Mouse (Mus musculus) megakaryocyte progenitor cell, adult 5-6 weeks (primary cell): ENCODE measurements around the gene Hdgfl3. TPM values are rescaled to one million over a fixed set of nuclear protein-coding genes. Genes with fewer than 3 reads are reported as not detected.
"Not testable (repeated sequence)": the region's sequence is repeated elsewhere in the genome, so short reads cannot be mapped to it uniquely, and the experiment has no call there.

ENCODE experiments used
- ATAC-seq: replicated peaks from 2 replicates; pipeline ENCODE4 v1.8.0; 2016; ENCODE audit warnings: mild to moderate bottlenecking, moderate TSS enrichment, inconsistent platforms; ENCODE audit not compliant: poor library complexity
- total RNA-seq, 2 experiments: library from RNA; stranded (forward) in 1 of 2; stranded (reverse) in 1 of 2; fragments of 157-497, 149-512 nt in 1 of 2; fragments of 200-1000 nt in 1 of 2; gene quantifications; 2 replicates each; pipeline versions ENCODE4 v1.2.3 to v1.2.4; 2015 to 2017

Gene Hdgfl3
- total RNA-seq, 2 experiments from 2014 or later = 0.87 to 1.6 TPM

- no peak for ATAC-seq
These were observed 78.1 kb downstream of the Hdgfl3 start for GRCm38 (mm10) chr7:81856221-81856620.

GRCm38 (mm10) chr7:81855694-81856093 is 78.6 kb downstream of the Hdgfl3 start, which contains the start of gene Gm10160:
Gene Gm10160 (minus strand): TSS chr7:81855794.
- ATAC-seq = no peak

GRCm38 (mm10) chr7:81854568-81855307 is 79.5 kb downstream of the Hdgfl3 start:
- ATAC-seq = peak; percentile 71

GRCm38 (mm10) chr7:81851706-81852105 is 82.6 kb downstream of the Hdgfl3 start:
- no peak for ATAC-seq

DNA sequence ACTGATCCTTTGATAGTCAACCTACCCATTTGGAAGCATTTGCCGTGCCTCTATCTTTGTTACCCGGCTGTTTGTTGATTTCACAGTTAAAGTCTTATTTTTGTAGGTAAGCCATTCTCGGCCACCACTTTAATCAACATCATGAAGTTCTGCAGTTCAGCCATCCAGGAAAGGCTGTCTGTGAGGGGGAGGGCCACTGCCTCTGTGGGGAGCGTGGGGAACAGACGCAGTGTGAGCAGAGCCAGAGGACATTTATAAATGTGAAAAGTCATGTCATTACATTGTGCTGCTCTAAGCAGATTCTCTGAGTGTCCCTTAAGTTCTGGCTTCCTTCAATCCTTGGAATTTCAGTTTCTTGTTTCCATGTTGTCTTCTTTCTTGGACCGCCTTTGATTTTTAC is 84.1 kb downstream of the Hdgfl3 start:
- ATAC-seq = no peak

DNA sequence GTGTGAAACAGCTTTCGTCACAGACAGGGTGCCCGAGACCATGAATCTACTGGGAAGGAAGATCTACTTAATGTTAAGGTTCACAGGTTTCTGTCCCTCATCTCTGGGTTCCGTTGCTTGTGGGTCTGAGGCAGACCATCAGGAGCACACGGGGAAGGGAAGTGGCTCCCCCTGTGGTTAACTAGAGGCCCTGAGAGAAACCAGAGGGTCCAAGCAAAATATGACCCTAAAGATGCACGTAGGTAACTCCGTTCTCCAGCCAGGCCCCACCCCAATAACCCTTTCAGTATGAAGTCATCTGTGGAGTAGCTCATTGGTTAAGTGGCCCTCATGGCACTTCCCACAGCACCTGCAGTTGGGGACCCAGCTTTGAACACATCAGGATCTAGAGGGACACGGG is 84.6 kb downstream of the Hdgfl3 start:
- ATAC-seq = peak; percentile 53

GRCm38 (mm10) chr7:81849214-81849613 is 85.1 kb downstream of the Hdgfl3 start:
- peak; percentile 88 for ATAC-seq

DNA sequence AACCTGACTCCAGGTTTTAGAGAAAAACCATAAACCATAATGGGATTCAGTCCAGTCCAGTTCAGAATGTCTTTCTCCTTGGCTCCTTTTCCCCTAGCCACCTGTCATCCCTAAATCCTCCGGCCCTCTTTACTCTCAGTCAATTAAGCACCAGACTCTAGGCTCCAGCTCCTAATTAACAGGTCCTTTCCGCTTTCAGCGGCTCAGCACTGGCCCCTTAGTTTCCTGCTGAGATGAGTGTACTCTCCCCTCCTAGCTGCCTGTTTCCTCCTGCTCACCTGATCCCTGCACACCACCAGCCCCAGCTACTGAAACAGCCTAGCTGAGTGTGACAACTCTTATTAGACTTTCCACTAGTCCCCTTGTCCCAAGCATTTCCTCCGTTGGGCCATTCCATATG is 86.5 kb downstream of the Hdgfl3 start:
- ATAC-seq = no peak

GRCm38 (mm10) chr7:81847010-81847409 is 87.3 kb downstream of the Hdgfl3 start:
- no peak for ATAC-seq

DNA sequence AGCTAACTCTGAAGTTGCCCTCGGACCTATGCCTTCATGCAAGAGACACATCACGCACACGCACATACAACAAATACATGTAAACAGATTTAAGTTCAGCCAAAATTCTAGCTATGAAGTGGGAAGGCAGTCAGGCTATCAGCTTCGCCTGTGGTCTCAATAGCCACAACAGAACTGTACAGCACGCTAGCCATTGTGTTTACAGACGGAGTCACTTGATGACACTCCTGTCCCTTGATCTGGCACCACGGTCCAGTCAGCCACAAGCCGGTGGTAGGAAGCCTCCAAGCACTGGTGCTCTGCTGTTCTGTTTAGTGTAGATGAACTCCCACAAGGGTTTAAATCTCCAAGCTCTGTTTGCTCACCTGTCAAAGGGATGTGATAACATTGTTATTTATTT is 88.3 kb downstream of the Hdgfl3 start:
- ATAC-seq = no peak

GRCm38 (mm10) chr7:81845313-81845712 is 89.0 kb downstream of the Hdgfl3 start:
- ATAC-seq = no peak

DNA sequence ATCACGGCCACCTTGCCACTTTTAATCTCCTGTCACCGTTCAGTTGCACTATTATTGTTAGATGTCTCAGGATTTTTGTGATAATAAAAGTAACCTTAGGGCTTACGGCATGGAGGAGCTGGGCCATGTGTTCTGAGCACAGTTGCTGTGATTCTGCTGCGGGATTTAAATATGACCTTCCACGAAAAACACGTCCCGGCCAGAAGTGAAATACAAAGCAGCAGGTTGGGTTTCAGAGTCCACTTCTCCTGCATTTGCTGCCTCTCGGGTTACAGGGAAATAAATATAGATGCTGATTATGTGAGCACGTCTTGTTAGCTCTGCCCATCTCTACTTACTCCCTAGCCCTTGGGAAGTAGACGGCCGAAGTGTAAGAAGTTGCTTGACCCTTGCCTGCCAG is 89.5 kb downstream of the Hdgfl3 start:
- no peak for ATAC-seq

GRCm38 (mm10) chr7:81843903-81844302 is 90.4 kb downstream of the Hdgfl3 start:
- no peak for ATAC-seq

GRCm38 (mm10) chr7:81842998-81843397 is 91.3 kb downstream of the Hdgfl3 start:
- peak; percentile 23; the same call in 1 of the 2 replicates for ATAC-seq

GRCm38 (mm10) chr7:81842141-81842540 is 92.1 kb downstream of the Hdgfl3 start:
- ATAC-seq = no peak

DNA sequence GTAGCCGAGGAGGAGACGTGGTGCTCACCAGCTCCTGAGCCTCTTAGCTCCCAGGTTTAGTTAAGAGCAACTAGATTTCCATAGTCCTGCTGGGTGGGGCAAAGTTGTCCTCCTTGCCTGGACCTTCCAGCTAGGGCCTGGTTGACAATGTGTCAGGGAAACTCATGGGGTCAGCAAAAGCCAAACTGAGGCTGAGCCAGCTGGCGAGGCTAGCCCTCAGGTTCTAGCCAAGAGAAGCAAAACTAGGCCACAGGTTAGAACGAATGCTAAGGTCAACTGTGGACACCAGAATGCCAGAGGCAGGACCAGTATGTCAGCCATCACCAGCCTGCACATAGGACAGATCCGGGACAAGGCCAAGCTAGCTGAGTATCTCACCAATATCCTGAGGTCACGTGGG is 92.8 kb downstream of the Hdgfl3 start:
- no peak for ATAC-seq

DNA sequence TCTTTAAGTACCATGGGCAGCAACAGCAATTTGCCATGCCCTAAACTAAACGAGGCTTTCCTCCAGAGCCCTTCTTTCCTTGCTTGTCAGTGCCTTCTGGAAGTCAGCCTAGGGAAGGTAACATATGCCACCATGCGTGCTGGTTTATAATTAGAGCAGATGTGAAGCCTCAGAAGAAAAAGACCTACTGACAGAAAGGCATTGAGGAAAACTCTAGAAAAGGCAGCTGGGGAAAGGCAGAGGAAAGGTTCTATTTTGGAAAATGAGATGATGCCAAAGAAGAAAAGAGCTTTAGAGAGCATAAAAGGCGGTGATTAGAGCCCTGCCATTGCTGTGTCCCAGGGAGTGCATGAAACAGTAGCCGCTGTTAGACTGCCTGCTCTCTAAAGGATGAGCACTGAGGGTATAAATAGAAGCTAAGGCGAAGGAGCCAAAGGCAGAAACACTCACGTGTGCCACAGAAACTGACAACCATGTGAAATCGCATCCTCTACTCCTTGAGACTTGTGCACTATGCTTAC is 93.6 kb downstream of the Hdgfl3 start:
- no peak for ATAC-seq

DNA sequence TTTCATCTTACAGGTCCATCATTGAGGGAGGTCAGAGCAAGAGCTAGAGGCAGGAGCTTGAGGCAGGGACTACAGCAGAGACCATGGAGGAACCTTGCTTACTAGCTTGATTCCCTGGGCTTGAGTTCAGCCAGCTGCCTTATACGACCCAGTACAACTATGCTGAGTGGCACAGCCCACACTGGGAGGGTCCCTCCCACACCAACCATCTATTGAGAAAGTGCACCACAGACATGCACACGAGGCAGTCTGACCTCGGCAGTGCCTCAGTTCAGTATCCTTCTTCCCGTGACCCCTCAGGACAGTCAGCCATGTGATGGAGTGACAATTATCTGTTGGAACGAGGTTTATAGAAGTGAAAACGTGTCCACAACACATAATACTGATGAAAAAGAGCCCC is 94.5 kb downstream of the Hdgfl3 start:
- no peak for ATAC-seq

DNA sequence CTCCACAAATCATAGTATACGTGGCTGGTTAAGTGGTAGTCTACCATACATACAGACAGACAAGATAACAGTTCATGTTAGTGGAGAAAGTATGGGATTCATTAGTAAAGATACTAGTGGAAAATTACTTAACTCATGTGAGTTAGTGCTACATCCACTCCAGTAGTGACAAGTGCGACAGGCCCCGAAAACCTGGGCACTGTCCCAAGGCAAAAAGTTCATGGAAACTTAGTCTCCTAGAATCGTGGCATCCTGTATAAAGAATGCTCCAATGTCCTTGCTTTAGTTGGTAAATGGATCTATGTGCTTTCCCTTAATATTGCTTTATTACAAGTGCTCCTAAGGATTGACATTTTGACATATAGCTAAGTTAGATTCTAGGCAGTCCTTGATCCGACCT is 96.5 kb downstream of the Hdgfl3 start:
- ATAC-seq = not testable (repeated sequence)

- ATAC-seq = peak; percentile 55
These were observed 98.8 kb downstream of the Hdgfl3 start for GRCm38 (mm10) chr7:81835430-81835829.

DNA sequence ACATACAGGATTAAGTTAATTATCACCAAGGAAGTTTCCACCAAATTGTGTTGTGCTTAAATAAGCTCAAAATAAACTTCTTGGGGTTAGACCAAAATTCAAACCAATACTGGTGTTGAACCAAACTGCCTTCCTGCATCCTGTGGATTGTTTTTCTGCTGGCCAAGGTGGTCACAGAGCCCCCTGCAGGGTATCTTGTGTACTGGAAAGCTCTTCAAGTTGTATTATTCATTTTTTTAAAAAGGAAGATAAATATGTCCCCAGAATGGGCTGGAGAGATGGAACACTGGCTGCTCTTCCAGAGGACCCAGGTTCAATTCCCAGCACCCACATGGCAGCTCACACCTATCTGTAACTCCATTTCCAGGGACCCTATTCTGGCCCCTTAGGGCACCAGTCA is 99.4 kb downstream of the Hdgfl3 start:
- ATAC-seq = peak; percentile 48; the same call in 1 of the 2 replicates
